Mouse (Mus musculus) ES-E14 (cell line): ENCODE results near the gene Itih5. TPM values are rescaled to one million over a fixed set of nuclear protein-coding genes. Genes with fewer than 3 reads are reported as not detected.
A peak's percentile ranks its signal among the peaks of the same experiment; 100 is the strongest.

ENCODE experiments used
- DNase-seq: peaks from one replicate; pipeline ENCODE4 v3.0.0-alpha.2; 2013; ENCODE audit warnings: low read depth, low spot score
- H3K27ac ChIP-seq: 2 replicates; pipeline ENCODE4 v1.5.1; 2012; ENCODE audit warnings: low read depth, mild to moderate bottlenecking, low read length, moderate library complexity, mixed read lengths; ENCODE audit not compliant: poor library complexity, insufficient read depth, severe bottlenecking
- H3K36me3 ChIP-seq: 2 replicates; pipeline ENCODE4 v1.6.1; 2012; ENCODE audit warnings: mild to moderate bottlenecking, low read length, moderate library complexity, mixed read lengths; ENCODE audit not compliant: control insufficient read depth, poor library complexity, insufficient read depth, severe bottlenecking
- H3K4me1 ChIP-seq, 2 experiments: fragments of 150-350 bp in 1 of 2; sonication (generic) in 1 of 2; 2 replicates each; pipeline ENCODE4 v1.6.1; 2012; ENCODE audit warnings: low read length in 2 of 2, mild to moderate bottlenecking in 1 of 2, mixed read lengths in 1 of 2; ENCODE audit not compliant: control insufficient read depth in 2 of 2, insufficient read depth in 2 of 2, poor library complexity in 1 of 2
- H3K4me3 ChIP-seq, 2 experiments: fragments of 150-350 bp in 1 of 2; sonication (generic) in 1 of 2; 2 replicates each; pipeline ENCODE4 v1.5.1; 2012; ENCODE audit warnings: low read length in 2 of 2, low read depth in 1 of 2, mild to moderate bottlenecking in 1 of 2, mixed read lengths in 1 of 2; ENCODE audit not compliant: insufficient read depth in 1 of 2, poor library complexity in 1 of 2, severe bottlenecking in 1 of 2
- H3K9ac ChIP-seq: 2 replicates; pipeline ENCODE4 v1.6.1; 2012; ENCODE audit warnings: low read depth, mild to moderate bottlenecking, low read length, mixed read lengths; ENCODE audit not compliant: poor library complexity, insufficient read depth, severe bottlenecking
- H3K9me3 ChIP-seq: fragments of 150-350 bp; sonication (generic); 2 replicates; pipeline ENCODE4 v1.6.1; 2012; ENCODE audit warnings: low read depth, mild to moderate bottlenecking, low read length; ENCODE audit not compliant: control insufficient read depth, insufficient read depth
- CHD2 ChIP-seq: IDR thresholded peaks from 2 replicates; pipeline ENCODE4 v1.6.1; 2014; ENCODE audit warnings: mild to moderate bottlenecking, low read depth, low read length, inconsistent platforms
- HCFC1 ChIP-seq: IDR thresholded peaks from 2 replicates; pipeline ENCODE4 v1.6.1; 2012; ENCODE audit warnings: low read length, inconsistent platforms, borderline replicate concordance; ENCODE audit not compliant: insufficient read depth
- MAFK ChIP-seq: IDR thresholded peaks from 2 replicates; pipeline ENCODE4 v1.6.1; 2014; ENCODE audit warnings: mild to moderate bottlenecking, low read depth, low read length, inconsistent platforms; ENCODE audit not compliant: insufficient read depth
- ZC3H11A ChIP-seq: IDR thresholded peaks from 2 replicates; pipeline ENCODE4 v1.6.1; 2012; ENCODE audit warnings: low read depth, mild to moderate bottlenecking, inconsistent platforms, low read length, borderline replicate concordance
- ZNF384 ChIP-seq: IDR thresholded peaks from 2 replicates; pipeline ENCODE4 v1.6.1; 2012; ENCODE audit warnings: low read depth, low read length, inconsistent platforms
- in situ Hi-C, 2 experiments: fragments of 600-800 bp; cut with MboI; formaldehyde crosslinking; loops; one replicate each; pipeline ENCODE4 v1.15.1; 2025; ENCODE audit warnings: low sequenced_read_pairs in 2 of 2, inconsistent platforms in 1 of 2; ENCODE audit not compliant: unreplicated experiment in 2 of 2
- total RNA-seq: library from RNA; depleted of rRNA; stranded (reverse); fragments of 300-350 nt; gene quantifications from 2 replicates; pipeline ENCODE4 v1.2.3, GENCODE M21; 2012

Gene Itih5
- total RNA-seq, 1 experiment: 0.76 TPM

DNA sequence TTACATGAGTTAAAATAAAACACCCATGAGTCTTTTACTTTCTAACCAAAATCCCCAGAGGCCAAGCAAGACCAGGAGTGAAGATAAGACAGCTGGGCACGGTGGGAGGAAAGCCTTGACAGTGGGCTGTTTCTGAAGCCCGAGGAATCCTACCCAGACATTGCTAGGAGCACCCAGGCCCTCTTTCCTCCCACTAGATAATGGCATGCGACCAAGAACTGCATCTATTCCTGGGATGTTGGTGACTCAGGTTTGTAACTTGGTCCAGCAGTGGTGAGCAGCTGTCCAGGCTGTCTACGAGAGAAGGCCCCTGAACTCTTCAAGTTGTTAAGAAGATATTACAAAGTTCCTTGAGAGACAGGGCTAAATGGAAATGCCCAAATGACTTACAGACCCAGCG, 112.5 kb downstream of the Itih5 start:
- TF ChIP-seq ZC3H11A: no peak
- TF ChIP-seq MAFK: no peak
- TF ChIP-seq ZNF384: no peak
- TF ChIP-seq HCFC1: no peak
- no peak for TF ChIP-seq CHD2
- H3K36me3 ChIP-seq: no peaks in the 10 kb centered on the region
- H3K4me1 ChIP-seq: peaks cover 11 to 18% of the 10 kb centered on the region in 2 experiments; a peak in 3 of 4 replicates
- no peak overlapping the region for H3K27ac ChIP-seq
- in situ Hi-C loops: no loop called here
- DNase-seq: no peak
- no peak overlapping the region for H3K9ac ChIP-seq
- no peak overlapping the region for H3K4me3 ChIP-seq
- no peaks in the 10 kb centered on the region for H3K9me3 ChIP-seq

DNA sequence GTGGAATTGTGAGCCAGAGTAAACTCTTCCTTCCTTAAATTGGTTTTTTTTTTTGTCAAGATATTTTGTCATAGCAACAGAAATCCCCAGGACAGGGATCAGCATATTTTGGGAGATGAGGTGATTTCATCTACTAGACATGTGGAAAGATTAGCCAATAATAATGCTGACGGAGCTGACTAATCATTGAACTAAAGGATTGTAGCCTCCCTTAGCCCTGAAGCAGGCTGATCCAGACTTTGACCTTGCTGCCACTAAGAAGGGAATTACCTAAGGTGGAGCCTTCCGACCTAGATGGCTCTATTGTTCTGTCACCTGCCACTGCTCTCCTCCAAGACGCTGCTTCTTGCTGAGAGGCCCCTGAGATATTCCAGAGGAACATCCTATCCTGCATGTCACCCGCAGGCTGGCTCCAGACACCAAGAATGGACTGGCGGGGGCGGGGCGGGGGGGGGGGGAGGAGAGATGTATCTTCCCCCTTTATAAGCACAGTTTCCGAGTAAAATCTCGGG, 119.3 kb downstream of the Itih5 start:
- H3K4me3 ChIP-seq: no peak overlapping the region
- no peaks in the 10 kb centered on the region for H3K36me3 ChIP-seq

DNA sequence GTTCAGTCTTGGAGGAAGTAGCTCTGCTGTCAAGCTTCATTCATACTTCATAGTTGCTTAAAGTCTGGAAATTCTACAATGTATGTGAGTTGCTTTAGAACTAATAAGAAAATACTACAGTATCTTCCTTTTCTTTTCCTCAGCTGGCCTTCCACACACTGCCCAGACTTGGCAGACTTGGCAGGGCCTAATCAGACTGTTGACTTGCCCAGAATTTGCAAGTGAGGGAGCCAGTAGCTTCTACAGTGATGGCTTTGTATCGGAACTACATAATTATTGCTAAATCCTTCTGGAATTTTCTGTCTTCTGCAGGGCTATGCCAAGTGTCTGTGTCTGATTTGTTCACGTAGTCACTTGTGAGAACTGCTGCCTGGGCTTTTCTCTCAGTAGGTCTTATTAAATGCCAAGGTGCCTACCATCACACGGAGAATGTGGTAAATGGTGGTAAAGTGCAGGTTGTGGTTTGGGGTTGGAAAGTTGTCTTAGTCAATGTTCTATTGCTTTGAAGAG, 120.2 kb downstream of the Itih5 start:
- Histone ChIP-seq H3K4me3 (no peak overlapping the region), H3K9ac (no peak overlapping the region), H3K36me3 (no peaks in the 10 kb centered on the region), H3K9me3 (no peaks in the 10 kb centered on the region), H3K4me1 (peaks cover 0 to 8% of the 10 kb centered on the region in 2 experiments; a peak in 2 of 4 replicates), H3K27ac (no peak overlapping the region)
- in situ Hi-C loops: no loop called here
- DNase-seq: no peak
- TF ChIP-seq ZC3H11A (no peak), CHD2 (no peak), MAFK (no peak), ZNF384 (no peak), HCFC1 (no peak)

More for the DNA sequence above, 119.3 kb downstream of the Itih5 start:
- peaks cover 0 to 8% of the 10 kb centered on the region in 2 experiments; a peak in 2 of 4 replicates for H3K4me1 ChIP-seq
- in situ Hi-C loops: no loop called here
- no peak overlapping the region; the same call in 1 of the 2 replicates for H3K9ac ChIP-seq
- no peaks in the 10 kb centered on the region for H3K9me3 ChIP-seq
- DNase-seq: no peak
- TF ChIP-seq HCFC1 (no peak), MAFK (no peak), CHD2 (no peak), ZC3H11A (no peak), ZNF384 (no peak)
- no peak overlapping the region for H3K27ac ChIP-seq

DNA sequence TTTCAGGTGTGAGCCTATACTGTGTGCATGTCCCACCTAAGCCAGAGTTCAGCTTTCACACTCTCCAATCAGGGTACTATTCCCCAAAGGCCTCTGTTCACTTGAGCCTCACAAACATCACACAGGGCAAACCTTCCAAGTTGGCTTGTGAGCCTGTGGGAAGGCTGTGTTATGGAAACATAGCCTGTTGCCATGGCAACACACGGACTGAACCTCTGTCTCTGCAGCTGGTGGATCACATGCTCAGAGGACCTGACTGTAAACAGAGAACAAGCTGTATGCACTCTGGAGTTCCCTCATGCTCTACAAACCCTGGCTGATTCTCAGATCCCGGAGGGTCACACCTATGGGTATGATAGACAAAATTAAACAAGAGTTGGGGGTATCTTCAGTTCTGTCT, 122.8 kb downstream of the Itih5 start:
- DNase-seq: peak; percentile 45

More for the DNA sequence above, 122.8 kb downstream of the Itih5 start:
- Histone ChIP-seq H3K4me3 (no peak overlapping the region), H3K9ac (no peak overlapping the region), H3K27ac (no peak overlapping the region), H3K4me1 (peaks cover 0 to 8% of the 10 kb centered on the region in 2 experiments; a peak in 2 of 4 replicates), H3K36me3 (no peaks in the 10 kb centered on the region), H3K9me3 (no peaks in the 10 kb centered on the region)
- in situ Hi-C loops: no loop called here
- TF ChIP-seq MAFK: no peak
- no peak for TF ChIP-seq CHD2
- TF ChIP-seq HCFC1: no peak
- TF ChIP-seq ZNF384: no peak
- TF ChIP-seq ZC3H11A: no peak
